Mouse (Mus musculus): Measurements from ENCODE around the gene Hilpda.

GRCm38 (mm10) chr6:29321586-29321985 lies 49.3 kb downstream of the Hilpda start:
- TF ChIP-seq CTCF (IDR thresholded peaks at IDR 0.05; ENCODE audit: low read depth, low read length) (no peak), GATA2 (IDR thresholded peaks at IDR 0.05; ENCODE audit: borderline replicate concordance, low read depth, low read length) (no peak), TAL1 (conservative IDR thresholded peaks at IDR 0.05; ENCODE audit: low read depth, low read length) (no peak), POLR2AphosphoS5 (IDR thresholded peaks at IDR 0.05; ENCODE audit: insufficient replicate concordance, low read depth, low read length) (no peak)

Measured in G1E (cell line).